Mouse (Mus musculus): ENCODE data around the gene Map3k1.

Map3k1 gene

DNA sequence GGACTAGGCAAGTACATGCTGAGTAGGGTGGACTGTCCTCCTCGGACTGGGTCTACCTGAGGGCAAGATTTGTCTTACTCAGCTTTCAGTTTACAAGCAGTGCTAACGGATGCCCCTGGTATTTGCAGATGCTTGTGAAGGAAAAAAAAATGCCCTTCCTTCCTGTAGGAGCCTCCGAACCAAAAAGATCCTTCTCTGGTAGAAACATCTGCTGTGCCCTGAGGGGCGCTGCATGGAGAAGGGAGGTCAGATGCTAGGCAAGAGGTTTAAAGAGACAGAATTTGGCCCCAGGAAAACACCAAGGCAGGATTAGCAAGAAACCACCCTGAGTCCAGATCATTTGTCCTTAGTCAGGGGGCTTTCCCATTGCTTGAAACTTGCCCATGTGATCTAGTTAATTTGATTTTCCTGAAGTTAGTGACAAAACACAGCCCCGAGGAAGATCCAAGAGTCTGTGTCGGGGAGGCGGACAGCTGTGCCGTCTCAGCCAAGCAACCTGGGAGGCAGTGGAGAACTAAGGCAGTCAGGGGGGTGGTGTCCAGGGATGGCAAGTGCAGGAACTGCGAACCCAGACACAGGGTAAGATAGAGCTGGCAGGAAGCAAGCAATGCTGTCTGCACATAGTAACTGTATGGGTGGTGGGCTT is 19.2 kb downstream of the Map3k1 start:
- no peak for DNase-seq (ENCODE audit: low spot score)

DNA sequence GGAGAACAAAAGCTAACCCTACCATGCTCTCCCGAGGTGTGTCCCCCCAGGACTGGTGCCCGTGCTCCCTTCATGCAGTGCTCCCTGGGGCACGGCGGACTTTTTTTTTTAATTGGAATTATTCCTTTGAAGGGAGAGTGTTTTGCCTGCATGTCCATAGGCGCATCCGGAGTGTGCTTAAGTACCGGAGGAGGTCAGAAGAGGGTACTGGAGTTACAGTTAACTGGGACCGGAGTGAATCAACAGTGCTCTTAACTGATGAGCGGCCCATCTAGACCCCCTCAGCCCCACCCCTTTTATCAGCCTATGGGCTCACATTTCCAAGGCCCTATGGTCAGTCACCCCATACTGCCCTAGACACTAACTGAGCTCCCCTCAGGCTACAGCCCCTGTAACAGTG is 19.9 kb downstream of the Map3k1 start:
- no peak for DNase-seq (ENCODE audit: low spot score)

DNA sequence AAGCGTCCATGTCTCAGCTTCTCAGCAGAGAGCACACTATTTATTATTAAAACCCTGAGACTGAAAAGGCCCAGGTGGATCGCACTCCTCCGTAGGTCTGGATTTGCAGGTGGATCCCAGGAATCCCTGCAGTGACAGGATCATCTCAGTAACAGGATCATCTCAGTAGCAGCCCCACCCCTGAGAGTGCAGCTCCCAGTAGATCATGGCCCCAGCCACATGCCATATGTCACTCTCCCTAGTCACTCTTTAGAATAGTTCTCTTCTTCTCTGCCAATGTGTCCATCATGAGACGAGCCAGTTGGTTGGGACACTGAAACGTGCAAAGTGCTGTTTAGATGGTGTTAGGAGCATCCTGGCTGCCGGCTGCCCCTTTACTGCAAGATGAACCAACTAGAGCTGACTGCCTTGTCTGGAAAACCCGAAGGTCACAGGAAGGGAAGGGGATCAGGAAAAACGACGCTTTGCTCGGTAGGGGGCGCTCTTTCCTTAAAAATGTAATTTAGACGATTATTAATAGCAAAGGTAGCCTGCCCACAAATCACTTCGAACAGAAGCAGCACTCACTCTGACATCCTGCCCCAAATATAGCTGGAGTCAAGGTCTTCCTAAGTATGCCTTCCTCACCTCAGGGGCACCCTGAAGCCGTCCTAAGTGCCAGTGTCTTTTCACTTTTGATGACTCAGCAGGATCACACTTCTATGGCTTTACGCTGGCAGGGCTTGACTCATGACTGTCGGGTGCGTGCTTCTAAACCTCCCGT is 20.8 kb downstream of the Map3k1 start:
- no peak for DNase-seq (ENCODE audit: low spot score)

DNA sequence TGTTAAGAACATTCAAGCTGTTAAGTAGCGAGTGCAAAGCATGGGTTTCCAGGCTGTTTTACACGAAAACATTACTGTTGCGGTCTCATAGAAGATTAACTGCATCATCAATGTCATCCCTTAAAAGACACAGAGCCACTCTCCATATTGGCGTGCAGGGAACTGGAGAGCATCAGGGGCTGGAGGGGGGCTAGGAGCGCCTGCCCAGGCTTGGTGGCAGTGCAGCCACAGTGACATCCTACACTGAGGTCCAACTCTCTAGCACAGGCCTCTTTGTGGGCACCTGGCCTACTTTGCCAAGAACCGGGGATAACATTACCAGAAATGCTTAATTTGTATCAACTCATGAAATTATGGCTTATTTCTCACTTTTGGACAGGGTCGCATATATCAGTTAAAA is 22.2 kb downstream of the Map3k1 start:
- no peak for DNase-seq (ENCODE audit: low spot score)

DNA sequence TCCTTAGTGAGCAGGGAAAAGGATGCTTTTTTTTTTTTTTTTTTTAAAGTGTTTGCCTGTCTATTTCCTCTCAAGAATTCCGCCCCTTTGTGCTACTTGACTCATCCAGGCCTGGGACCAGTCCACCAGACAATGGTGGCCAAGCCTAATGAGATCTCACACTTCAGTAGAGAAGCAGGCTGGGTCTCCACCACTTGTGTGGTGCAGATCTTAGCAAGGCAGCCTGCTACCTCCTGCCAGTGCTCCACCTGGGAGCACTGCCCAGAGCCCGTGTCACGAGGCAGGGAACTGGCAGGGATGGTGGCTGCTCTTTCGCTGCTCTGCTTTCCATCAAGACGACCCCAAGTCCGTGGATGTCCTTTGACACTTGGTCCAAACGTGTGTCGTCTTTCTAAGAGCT is 25.3 kb downstream of the Map3k1 start:
- DNase-seq (ENCODE audit: low spot score) = no peak

DNA sequence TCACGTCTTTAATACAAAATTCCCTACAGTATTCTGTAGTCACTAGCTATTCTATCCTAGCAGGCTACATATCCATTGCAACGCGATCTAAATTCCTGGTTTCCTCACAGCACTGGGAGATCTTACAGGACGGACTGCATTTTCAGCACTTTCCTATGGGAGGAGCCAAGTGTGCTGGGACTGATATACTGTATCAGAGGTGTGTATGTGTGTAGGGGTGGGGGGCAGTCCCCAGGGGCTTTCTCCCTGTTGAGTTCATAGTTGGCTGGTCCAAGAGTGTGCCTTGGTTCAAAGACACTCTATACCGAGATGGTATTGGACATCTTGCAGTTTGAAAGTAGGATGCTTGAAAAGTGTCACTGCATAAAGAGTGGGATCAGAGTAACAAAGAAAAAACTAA is 29.3 kb downstream of the Map3k1 start:
- no peak for DNase-seq (ENCODE audit: low spot score)

DNA sequence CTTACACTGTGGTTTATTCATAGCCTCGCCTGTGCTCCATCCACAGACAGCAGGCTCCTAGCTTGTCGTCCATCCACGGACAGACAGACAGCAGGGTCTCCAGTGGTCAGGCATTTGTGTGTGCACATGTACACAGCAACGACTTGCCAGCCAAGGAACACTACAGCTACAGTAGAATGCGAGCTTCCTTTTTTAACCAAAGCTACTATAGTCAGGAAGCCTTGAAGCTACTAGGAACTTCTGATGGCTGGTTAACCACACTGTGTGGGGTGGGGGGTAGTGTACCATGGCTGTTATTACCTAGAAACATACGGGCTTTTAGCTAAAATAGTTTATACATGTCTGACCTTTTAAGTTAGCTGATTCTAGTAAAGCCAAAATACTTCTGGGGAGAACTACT is 30.2 kb downstream of the Map3k1 start:
- DNase-seq (ENCODE audit: low spot score) = no peak

DNA sequence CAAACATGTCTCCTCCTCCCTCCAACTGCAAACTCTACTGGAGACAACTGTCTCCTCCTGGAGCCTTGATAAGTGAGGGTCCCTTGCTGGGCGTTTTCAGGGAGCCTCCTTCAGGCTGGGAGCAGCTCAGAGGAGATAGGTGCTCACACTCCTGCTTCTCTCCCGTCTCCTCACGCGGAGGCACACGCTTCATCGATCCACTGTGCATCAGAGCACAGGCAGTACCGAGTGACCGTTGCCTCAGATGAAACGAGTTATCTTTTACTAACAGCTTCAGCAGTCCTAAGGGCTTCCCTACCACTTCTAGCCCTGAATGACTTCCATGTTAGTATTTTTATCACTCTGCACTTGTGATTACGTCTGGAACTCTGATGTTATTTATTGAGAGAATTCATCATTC is 30.9 kb downstream of the Map3k1 start:
- no peak for DNase-seq (ENCODE audit: low spot score)

DNA sequence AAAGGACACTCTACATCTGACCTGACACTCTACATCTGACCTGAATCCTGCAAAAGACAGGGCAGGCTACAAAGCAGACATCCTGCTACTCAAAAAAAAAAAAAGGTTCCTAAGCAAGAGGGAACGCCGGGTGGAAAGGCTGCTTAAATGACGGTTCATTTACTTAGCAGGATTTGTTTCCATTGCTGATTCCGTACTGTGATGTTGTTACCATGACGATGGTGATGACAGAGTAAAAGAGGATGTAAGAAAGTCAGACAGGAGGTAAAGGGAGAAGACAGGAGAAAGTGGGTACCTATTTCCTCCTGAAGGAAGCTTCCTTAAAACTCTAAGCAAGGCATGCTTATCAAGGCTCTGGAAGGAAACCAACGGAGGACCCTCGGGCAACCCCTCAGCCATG is 31.6 kb downstream of the Map3k1 start:
- DNase-seq (ENCODE audit: low spot score) = no peak

DNA sequence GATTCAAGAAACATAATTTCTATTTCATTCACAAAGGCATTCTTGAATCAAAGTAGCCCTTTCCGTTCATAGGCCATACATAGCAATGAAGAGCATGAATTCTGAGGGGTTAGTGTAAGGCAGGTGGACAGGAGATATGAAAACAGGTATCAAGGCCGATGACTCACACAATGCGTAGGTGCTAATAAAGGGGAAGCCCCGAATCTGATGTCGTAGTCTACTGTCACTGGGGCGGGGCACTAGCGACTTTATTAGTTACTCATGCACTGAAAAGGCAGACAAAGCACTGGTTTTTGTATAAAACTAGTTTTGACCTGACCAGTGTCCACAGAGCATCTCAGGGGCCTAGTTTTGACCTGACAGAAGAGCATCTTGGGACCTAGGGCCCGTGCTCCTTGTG is 36.7 kb downstream of the Map3k1 start:
- no peak for DNase-seq (ENCODE audit: low spot score)

DNA sequence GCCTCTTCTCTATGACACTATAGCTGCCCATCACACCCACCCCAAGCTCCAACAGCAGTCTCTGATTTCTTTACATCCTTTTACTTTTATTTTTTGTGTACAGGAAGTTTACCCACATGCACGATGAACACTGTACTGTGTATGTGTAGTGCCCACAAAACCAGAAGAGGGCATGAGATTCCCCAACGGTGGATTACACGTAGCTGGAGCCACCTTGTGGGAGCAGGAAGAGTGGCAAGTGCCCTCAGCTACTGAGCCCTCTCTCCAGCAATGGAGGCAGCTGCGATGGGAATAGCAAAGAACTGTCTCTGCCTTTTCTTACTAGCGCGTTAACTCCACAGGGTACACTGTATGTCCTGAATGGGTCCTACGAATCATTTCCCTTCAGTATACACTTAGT is 37.6 kb downstream of the Map3k1 start:
- DNase-seq (ENCODE audit: low spot score) = no peak

DNA sequence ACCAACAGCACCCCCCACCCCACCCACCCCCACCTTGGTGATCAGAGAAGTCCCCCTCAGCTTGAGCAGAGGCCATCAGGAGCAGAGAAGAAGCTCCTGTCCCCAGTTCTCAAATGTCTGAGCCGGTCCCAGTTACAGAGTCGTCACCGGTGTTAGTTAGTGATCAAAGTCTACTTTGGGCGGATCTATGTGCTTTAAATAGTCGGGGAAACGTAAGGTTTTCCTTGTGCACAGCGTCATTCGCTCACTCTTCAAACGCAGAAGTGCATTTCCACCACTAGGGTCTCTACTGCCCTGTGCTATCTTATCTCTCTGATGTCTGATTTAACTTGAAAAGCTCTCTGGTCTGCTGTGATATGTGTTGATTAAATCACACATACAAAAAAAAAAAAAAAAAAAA is 38.0 kb downstream of the Map3k1 start:
- DNase-seq (ENCODE audit: low spot score) = peak; percentile 41

DNA sequence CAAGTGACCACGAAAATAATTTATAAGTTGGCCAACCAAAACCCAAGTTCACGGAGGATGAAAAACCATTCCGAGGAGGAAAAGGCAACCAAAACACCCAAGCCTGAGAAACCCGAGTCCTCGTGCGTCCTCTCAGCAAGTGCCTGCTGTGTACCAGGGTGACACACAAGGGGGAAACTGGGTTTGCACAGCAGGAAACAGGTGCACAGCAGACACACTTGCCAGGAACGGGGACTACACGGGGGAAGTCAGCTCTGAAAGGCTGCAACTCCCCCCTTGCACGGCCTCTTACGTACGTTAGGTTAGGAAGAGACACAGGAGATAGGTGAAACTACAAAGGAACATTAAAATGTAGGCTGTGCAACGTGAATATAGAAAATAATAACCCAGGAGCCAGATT is 46.3 kb downstream of the Map3k1 start:
- DNase-seq (ENCODE audit: low spot score) = no peak

DNA sequence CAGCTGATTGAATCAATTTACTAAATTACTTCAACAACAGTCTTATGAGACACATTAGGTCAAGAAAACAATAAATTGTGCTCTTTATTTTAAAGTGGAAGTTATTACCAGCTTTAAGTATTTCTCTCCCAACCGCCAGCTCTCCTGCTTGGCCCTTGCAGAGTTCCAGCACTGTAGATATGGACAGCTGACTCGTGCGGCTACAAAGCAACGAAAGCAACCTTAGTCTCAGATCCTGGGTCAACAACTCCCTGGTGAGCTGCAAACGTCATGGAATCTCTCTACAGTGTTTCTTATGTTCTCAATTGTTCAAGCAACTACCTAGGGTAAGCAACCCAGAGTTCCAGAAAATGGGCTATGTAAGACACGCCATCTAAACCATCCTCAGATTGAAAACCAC is 51.8 kb downstream of the Map3k1 start:
- DNase-seq (ENCODE audit: low spot score) = no peak

DNA sequence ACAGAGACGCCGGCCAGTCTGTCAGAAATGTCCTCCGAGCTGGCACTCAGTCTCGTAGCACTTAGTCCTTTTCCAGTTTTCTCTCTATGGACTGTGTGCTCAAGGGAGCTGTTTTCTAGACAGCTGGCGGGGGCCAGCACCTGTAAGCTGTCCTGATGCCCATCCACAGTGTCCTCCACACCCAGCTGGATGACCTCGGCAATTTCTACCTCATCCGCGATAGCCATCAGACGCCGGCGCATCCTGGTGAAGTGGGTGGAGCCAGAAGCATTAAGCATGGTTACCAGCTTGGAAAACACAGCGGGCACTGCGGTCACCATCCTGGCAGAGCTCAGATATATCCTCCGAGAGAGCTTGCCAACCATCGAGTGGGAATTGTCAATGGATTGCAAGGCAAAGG is 52.9 kb downstream of the Map3k1 start:
- no peak for DNase-seq (ENCODE audit: low spot score)

DNA sequence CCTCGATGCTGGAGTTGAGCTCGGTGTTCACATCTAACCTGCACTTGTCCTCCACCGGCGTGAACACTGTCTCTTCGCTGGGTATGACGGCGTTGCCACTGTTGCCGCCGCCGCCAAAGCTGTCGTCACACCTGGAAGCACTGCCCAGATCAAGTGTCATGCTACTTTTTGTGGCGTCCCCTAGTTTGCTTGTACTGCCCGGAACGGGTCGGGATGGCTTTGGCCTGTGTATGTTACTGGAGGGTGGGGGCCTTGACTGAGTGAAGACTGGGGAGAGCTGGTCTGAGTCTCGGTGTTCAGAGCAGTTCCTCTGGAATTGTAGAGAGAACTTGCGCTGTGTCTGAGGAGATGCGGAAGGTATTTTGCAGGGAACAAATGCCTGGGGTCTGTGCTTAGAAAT is 53.4 kb downstream of the Map3k1 start:
- DNase-seq (ENCODE audit: low spot score) = no peak

DNA sequence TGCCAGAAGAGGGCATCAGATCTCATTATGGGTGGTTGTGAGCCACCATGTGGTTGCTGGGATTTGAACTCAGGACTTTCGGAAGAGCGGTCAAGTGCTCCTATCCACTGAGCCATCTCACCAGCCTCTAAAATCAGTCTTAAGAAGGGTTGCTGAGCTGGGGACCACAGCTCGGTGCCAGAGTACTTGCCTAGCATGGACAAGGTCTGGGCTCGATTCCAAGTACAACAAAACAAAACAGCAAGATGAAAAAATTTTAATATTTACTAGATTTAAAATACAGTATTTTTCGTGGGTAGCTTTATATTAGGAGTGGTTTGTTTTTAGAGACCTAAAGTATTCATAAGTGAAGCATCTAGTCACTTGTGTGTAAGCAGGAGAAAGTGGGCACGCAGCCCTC is 55.5 kb downstream of the Map3k1 start:
- no peak for DNase-seq (ENCODE audit: low spot score)

DNA sequence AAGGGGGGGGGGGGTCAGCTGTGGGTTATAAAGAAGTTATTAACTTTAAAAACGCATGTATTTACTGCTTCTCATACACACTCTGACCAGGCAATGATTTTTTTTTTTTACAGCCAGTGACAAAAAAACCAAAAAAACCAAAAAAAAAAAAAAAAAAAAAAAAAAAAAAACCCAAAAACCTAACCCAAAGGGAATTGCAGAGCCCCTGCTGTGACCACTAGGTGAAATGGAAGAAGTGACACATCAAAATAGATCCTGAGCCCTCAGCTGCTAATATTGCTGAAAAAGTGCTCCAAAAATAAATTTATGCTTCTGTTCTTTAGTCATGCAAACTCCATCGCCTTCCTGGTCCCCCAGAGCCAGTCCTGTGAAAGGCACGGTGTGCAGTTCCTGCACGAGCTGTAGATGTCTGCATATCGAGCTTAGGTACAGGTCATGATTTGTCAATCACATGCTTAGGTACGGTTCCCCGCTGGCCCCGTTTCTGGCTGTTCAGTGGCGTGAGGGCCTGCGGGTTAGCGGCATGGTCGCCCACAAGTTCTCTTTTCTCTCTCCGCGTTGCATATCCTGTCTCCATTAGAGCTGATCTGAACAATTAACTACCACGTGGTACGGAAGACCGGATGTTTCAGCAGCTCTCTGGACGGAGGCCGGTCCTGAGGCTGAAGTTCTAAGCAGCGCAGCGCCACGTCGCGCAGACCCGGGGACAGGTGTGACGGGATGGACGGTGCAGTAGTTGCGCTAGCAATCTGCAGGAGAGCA is 60.3 kb downstream of the Map3k1 start:
- DNase-seq (ENCODE audit: low spot score) = no peak

DNA sequence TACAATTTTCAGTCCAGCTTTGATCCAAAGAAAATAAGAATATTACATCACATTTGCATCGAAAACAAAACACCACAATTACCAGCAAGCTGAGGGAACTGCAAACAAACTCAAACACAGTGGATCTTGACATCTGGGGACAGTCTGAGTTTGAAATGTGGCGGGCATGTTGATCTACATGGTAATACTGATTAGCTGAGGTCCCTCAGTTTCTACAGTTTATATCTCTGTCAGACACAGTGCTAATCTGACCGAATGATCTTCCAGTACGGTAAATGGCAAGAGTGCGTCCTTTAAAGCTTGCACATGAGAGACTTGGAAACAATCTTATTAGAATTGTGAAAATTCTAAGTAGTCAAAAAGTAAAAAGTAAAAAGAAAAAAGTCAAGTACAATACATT is 62.0 kb downstream of the Map3k1 start:
- DNase-seq (ENCODE audit: low spot score) = no peak

DNA sequence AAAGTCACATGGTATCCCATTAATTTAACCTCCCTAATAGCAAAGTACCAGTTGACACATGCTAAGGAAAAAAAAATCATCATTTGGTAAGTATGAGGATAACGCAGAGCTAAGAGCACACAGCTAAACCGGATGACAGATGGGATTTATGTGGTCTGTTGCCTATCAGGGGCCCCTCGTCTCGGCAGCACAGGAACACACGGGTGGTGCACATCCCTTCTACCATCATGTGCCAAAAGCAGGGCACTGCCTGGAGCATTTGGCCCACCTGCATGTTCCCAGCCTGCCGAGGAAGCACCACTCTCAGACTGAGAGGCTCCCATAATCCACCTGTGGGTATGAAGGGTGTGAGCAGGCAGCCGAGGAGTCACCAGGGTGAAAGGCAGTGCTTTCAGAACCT is 63.6 kb downstream of the Map3k1 start:
- no peak for DNase-seq (ENCODE audit: low spot score)

DNA sequence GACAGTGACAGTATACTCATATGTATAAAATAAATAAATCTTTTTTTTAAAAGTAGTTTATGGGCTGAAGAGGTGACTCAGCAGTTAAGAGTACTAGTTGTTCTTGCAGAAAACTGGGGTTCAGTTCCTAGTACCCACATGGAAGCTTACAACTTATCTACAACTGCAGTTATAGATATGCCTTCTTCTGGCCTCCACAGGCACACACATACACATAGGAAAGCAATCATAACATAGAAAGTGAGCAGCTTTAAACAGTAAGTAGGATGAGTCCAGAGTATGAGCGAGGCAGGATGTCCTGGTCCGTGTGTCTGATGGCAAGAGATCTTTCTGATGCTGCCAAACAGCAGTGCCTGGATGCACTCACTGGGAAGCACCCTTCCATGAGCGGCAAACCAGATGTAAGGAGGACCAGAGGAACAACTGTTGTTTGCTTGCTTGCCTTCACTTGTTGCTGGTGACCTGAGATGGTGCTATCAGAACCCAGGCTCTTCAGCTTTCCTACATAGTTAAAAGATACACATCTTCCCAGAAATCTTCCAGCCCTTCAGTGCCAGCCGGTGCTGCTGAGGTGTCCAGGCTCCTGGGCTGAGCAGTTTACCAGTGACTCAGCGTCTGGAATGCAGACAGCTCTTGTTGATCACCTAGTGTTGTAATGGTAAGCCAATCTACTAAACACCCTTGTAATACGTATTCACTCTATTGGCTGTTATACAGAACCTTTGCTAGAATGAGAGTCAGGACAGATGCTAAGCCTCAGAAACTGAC is 64.4 kb downstream of the Map3k1 start:
- no peak for DNase-seq (ENCODE audit: low spot score)

DNA sequence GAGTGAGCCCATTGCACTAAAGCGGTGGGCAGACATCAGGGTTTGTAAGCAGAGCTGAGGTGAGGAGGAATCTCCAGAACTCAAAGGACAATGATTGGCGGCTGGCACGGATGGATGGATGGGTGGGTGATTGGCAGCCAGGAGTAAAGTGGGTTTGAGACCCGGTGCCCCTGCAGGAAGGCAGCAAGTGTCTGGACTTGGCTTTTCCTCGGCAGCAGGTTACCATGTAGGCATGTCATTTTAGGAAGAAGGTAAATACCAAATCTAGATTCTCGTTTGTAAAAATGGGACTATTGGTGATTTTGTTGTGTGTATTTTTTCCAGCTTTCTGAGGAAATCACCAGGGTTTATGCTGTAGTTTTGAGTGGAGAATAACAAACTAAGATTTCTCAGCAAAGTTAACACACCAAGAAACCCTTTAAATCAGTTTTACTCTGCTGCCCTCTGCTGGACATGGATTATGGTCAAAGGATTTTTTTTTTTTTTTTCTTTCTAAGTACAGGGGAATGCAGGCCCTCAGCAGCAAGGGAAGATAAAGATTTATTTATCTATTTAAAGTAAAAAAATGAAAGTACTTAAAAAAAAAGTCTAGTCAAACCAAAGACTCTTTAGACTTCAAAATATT is 66.7 kb downstream of the Map3k1 start:
- peak; percentile 53 for DNase-seq (ENCODE audit: low spot score)
